8 mouse cellular contexts compared by ENCODE assay signal in the genomic region with DNA sequence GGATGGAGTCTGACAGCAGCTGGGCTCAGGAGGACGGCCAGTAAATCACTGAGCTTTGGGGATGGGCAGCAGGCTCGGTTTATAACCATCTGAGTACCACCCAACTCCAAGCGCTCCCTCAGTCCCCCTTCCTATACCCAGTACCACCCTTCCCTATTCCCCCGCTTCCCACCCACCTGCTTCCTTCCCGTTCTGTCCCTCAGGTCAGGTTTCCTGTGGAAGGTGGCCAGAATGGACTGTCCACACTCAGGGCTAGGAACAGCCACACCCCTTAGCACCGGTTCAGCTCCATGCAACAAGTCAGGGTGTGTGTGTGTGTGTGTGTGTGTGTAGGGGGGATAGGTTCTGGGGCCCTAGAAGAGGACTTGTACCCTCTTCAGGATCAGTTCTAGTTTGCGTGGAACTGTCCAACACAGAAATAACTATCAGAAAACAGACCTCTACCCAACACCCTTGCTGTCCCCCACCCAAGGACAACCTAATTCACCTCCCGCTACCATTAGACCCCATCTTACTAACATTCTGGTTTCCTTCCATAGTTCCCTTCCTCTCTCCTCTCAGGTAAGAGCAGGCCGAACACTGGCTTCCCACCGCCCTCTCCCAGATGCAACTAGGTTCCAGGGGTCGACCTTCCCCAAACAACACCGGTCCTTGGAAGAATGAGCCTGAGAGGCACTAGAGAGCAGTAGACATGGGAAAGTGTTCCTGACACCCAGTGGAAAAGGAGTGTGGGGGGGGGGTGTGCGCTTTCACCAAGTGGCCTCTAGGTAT. TPM values are rescaled to one million over a fixed set of nuclear protein-coding genes. Genes with fewer than 3 reads are reported as not detected.
A peak's percentile ranks its signal among the peaks of the same experiment; 100 is the strongest.
DNase-seq lines count a peak whose midpoint lies in the region; ATAC-seq lines count a peak whose summit lies in the region.

No protein-coding gene starts in this region.

- H3K36me3 ChIP-seq in neural tube, embryonic 11.5 days (ENCODE audit: control insufficient read depth, insufficient read depth, low read length): no peaks in the 10 kb centered on the region
- H3K36me3 ChIP-seq in kidney, embryonic 15.5 days: 0 out of 2 replicates have a peak, but pooled peaks cover 3% of the 10 kb centered on the region
- peaks cover under 1% of the 10 kb centered on the region for H3K36me3 ChIP-seq in midbrain, embryonic 14.5 days (ENCODE audit: control insufficient read depth, insufficient read depth, low read length)

- H3K9me3 ChIP-seq in neural tube, embryonic 11.5 days (ENCODE audit: control insufficient read depth, low read length): no peaks in the 10 kb centered on the region
- no peaks in the 10 kb centered on the region for H3K9me3 ChIP-seq in kidney, embryonic 15.5 days (replicated peaks)
- H3K9me3 ChIP-seq in midbrain, embryonic 14.5 days (ENCODE audit: control insufficient read depth, low read length): no peaks in the 10 kb centered on the region

- 33% methylated on average over 13 of the region's 13 CpGs for WGBS in neural tube, embryonic 11.5 days
- WGBS in kidney, embryonic 15.5 days: 24% methylated on average over 13 of the region's 13 CpGs
- 31% methylated on average over 13 of the region's 13 CpGs for WGBS in midbrain, embryonic 14.5 days

- H3K27me3 ChIP-seq in neural tube, embryonic 11.5 days (ENCODE audit: control insufficient read depth, insufficient read depth, low read length): no peaks in the 10 kb centered on the region
- peaks cover 14% of the 10 kb centered on the region; the same call in 1 of the 2 replicates for H3K27me3 ChIP-seq in kidney, embryonic 15.5 days
- H3K27me3 ChIP-seq in midbrain, embryonic 14.5 days (ENCODE audit: control insufficient read depth, insufficient read depth, low read length): no peaks in the 10 kb centered on the region

- H3K4me2 ChIP-seq in neural tube, embryonic 11.5 days (ENCODE audit: low read depth): peak overlapping the region; percentile 66
- H3K4me2 ChIP-seq in kidney, embryonic 15.5 days: peak overlapping the region; percentile 95
- peak overlapping the region; percentile 63 for H3K4me2 ChIP-seq in midbrain, embryonic 14.5 days (ENCODE audit: low read length)

- peak overlapping the region; percentile 48 for H3K4me3 ChIP-seq in neural tube, embryonic 11.5 days (ENCODE audit: low read depth, low read length)
- peak overlapping the region; percentile 83 for H3K4me3 ChIP-seq in kidney, embryonic 15.5 days (replicated peaks)
- peak overlapping the region; percentile 70 for H3K4me3 ChIP-seq in midbrain, embryonic 14.5 days (replicated peaks; ENCODE audit: low read depth, low read length)

- DNase-seq in neural tube, embryonic 11.5 days (ENCODE audit: low spot score): no peak
- no peak for DNase-seq in neural tube, embryonic 10.5 days (ENCODE audit: extremely low spot score, low spot score)
- DNase-seq in heart, adult 18-20 months: peak; percentile 62 to 82
- DNase-seq in midbrain, embryonic 14.5 days: no peak
- no peak for DNase-seq in urinary bladder, postnatal 10 days (ENCODE audit: low spot score)
- DNase-seq in Muller cell, postnatal 12 days (ENCODE audit: inconsistent ontology term): no peak

- H3K27ac ChIP-seq in neural tube, embryonic 11.5 days (ENCODE audit: low read depth, low read length): no peak overlapping the region
- peak overlapping the region; percentile 85 for H3K27ac ChIP-seq in kidney, embryonic 15.5 days
- peak overlapping the region; percentile 82; the same call in 1 of the 2 replicates for H3K27ac ChIP-seq in midbrain, embryonic 14.5 days (replicated peaks; ENCODE audit: low read depth, low read length)

- H3K4me1 ChIP-seq in neural tube, embryonic 11.5 days (ENCODE audit: control insufficient read depth, insufficient read depth, low read length): no peaks in the 10 kb centered on the region
- H3K4me1 ChIP-seq in kidney, embryonic 15.5 days: peaks cover 34% of the 10 kb centered on the region
- 0 out of 2 replicates have a peak, but pooled peaks cover 13% of the 10 kb centered on the region for H3K4me1 ChIP-seq in midbrain, embryonic 14.5 days (ENCODE audit: control insufficient read depth, insufficient read depth, low read length)

- no peak for ATAC-seq in neural tube, embryonic 11.5 days (ENCODE audit: insufficient read depth, low FRiP score, low TSS enrichment)
- ATAC-seq in kidney, embryonic 15.5 days (replicated peaks; ENCODE audit: low FRiP score): no peak
- ATAC-seq in midbrain, embryonic 14.5 days (ENCODE audit: low FRiP score, low TSS enrichment): no peak
- ATAC-seq in CD4-positive, CD25-positive, alpha-beta regulatory T cell, adult 4 months: no peak

- H3K9ac ChIP-seq in neural tube, embryonic 11.5 days (ENCODE audit: low read length): peak overlapping the region; percentile 72
- H3K9ac ChIP-seq in kidney, embryonic 15.5 days: peak overlapping the region; percentile 89
- peak overlapping the region; percentile 86 for H3K9ac ChIP-seq in midbrain, embryonic 14.5 days (replicated peaks; ENCODE audit: low read length)

RNA-seq across cellular contexts. Expression of gene Gm21981, which starts 0.4 kb away (rescaled TPM):
- 1.8 and 2.7 TPM in 2 replicates for polyA plus RNA-seq in neural tube, embryonic 11.5 days (2014; fragmentation: Nextera tagmentation; extraction: Ambion mirVana)
- total RNA-seq in heart, adult 18-20 months (2021): under 1 TPM; 0.40 to 0.75 TPM
- polyA plus RNA-seq in kidney, embryonic 15.5 days (2015; fragmentation: Nextera tagmentation; extraction: Ambion mirVana): 0.17 and 0.24 TPM in 2 replicates
- 5.4 and 7.2 TPM in 2 replicates for polyA plus RNA-seq in midbrain, embryonic 14.5 days (2014; fragmentation: Nextera tagmentation; extraction: Ambion mirVana)
- not detected for polyA plus RNA-seq in CD4-positive, CD25-positive, alpha-beta regulatory T cell, adult 4 months (2017; shearing (Covaris generic))

RNA-seq across cellular contexts. Expression of gene Prickle4, which starts 0.7 kb away (rescaled TPM):
- polyA plus RNA-seq in neural tube, embryonic 11.5 days (2014; fragmentation: Nextera tagmentation; extraction: Ambion mirVana): 0.84 and 2.7 TPM in 2 replicates
- total RNA-seq in heart, adult 18-20 months (2021): 1 to 10 TPM; 4.3 to 5.1 TPM
- 0.51 and 0.99 TPM in 2 replicates for polyA plus RNA-seq in kidney, embryonic 15.5 days (2015; fragmentation: Nextera tagmentation; extraction: Ambion mirVana)
- polyA plus RNA-seq in midbrain, embryonic 14.5 days (2014; fragmentation: Nextera tagmentation; extraction: Ambion mirVana): 2.1 TPM in 1 of 2 replicates, not detected in the other
- not detected for polyA plus RNA-seq in CD4-positive, CD25-positive, alpha-beta regulatory T cell, adult 4 months (2017; shearing (Covaris generic))

RNA-seq across cellular contexts. Expression of gene Frs3, which starts 5.0 kb away (rescaled TPM):
- polyA plus RNA-seq in neural tube, embryonic 11.5 days (2014; fragmentation: Nextera tagmentation; extraction: Ambion mirVana): 8.6 and 12.1 TPM in 2 replicates
- total RNA-seq in heart, adult 18-20 months (2021): 1 to 10 TPM; 4.6 to 5.4 TPM
- polyA plus RNA-seq in kidney, embryonic 15.5 days (2015; fragmentation: Nextera tagmentation; extraction: Ambion mirVana): 5.5 and 6.7 TPM in 2 replicates
- 32.3 and 33.2 TPM in 2 replicates for polyA plus RNA-seq in midbrain, embryonic 14.5 days (2014; fragmentation: Nextera tagmentation; extraction: Ambion mirVana)
- polyA plus RNA-seq in CD4-positive, CD25-positive, alpha-beta regulatory T cell, adult 4 months (2017; shearing (Covaris generic)): under 1 TPM; 0.16 to 0.49 TPM

RNA-seq across cellular contexts. Expression of gene Tomm6, which starts 5.7 kb away (rescaled TPM):
- polyA plus RNA-seq in neural tube, embryonic 11.5 days (2014; fragmentation: Nextera tagmentation; extraction: Ambion mirVana): 333 and 346 TPM in 2 replicates
- 100 to 1,000 TPM; 118 to 129 TPM for total RNA-seq in heart, adult 18-20 months (2021)
- 381 and 386 TPM in 2 replicates for polyA plus RNA-seq in kidney, embryonic 15.5 days (2015; fragmentation: Nextera tagmentation; extraction: Ambion mirVana)
- polyA plus RNA-seq in midbrain, embryonic 14.5 days (2014; fragmentation: Nextera tagmentation; extraction: Ambion mirVana): 298 and 333 TPM in 2 replicates
- 100 to 1,000 TPM; 264 to 319 TPM for polyA plus RNA-seq in CD4-positive, CD25-positive, alpha-beta regulatory T cell, adult 4 months (2017; shearing (Covaris generic))

RNA-seq across cellular contexts. Expression of gene Pgc, which starts 32.8 kb away (rescaled TPM):
- not detected in 2 replicates for polyA plus RNA-seq in neural tube, embryonic 11.5 days (2014; fragmentation: Nextera tagmentation; extraction: Ambion mirVana)
- not detected for total RNA-seq in heart, adult 18-20 months (2021)
- polyA plus RNA-seq in kidney, embryonic 15.5 days (2015; fragmentation: Nextera tagmentation; extraction: Ambion mirVana): 0.14 TPM in 1 of 2 replicates, not detected in the other
- polyA plus RNA-seq in midbrain, embryonic 14.5 days (2014; fragmentation: Nextera tagmentation; extraction: Ambion mirVana): not detected in 2 replicates
- not detected for polyA plus RNA-seq in CD4-positive, CD25-positive, alpha-beta regulatory T cell, adult 4 months (2017; shearing (Covaris generic))

Comparison
In these comparisons a context has a peak if more than half of its experiments do, and no peak if none do; other contexts are left out.
1. DNase-seq: peak in heart, adult 18-20 months (2 of 2); none in neural tube, embryonic 11.5 days (single experiment), neural tube, embryonic 10.5 days (single experiment), midbrain, embryonic 14.5 days (single experiment), urinary bladder, postnatal 10 days (single experiment) and Muller cell, postnatal 12 days (single experiment).
2. Peak in every context shown above with its lines, with median percentiles within 50 percentile points of each other: H3K4me2 ChIP-seq, H3K4me3 ChIP-seq and H3K9ac ChIP-seq.